In the genomic region with DNA sequence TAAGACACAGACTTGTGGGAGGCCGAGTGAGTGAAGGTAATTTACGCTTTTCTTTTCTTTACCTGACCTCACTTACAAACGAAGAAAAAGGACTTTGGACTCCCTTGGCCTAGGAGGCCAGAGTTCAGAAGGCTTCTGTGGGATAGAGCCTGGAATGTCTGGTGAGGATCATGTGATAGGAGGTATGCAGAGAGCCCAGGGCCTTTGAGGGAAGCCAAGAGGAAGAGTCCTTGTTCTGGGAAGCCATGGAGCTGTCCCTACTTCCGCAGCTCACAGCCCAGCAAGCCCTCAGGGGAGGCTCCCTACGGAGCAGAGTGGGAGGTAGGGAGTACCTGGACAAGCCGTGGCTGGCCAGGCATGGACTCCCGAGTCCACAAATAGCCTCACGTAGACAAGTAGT, we compare ENCODE assay signal across 13 mouse cellular contexts. TPM values are rescaled to one million over a fixed set of nuclear protein-coding genes. Genes with fewer than 3 reads are reported as not detected.
DNase-seq lines count a peak whose midpoint lies in the region; ATAC-seq and TF ChIP-seq lines count a peak whose summit lies in the region.
"Had no signal": no experiment of that assay in that cellular context is flagged by ENCODE, and none has a peak within 500 bp of the region (broad histone marks: within the 10 kb centered on the region; RNA-seq: fewer than 3 reads in every experiment).

No protein-coding gene starts in this region.

- peaks cover 35% of the 10 kb centered on the region for H3K27me3 ChIP-seq in forebrain, embryonic 10.5 days (ENCODE audit: poor library complexity, severe bottlenecking)
- H3K27me3 ChIP-seq in forebrain, embryonic 13.5 days: peaks cover 2% of the 10 kb centered on the region; the same call in 1 of the 2 replicates
- H3K27me3 ChIP-seq in limb, embryonic 13.5 days: peaks cover 14% of the 10 kb centered on the region
- peaks cover 45% of the 10 kb centered on the region for H3K27me3 ChIP-seq in limb, embryonic 10.5 days (ENCODE audit: low read depth, poor library complexity, severe bottlenecking)
- no peaks in the 10 kb centered on the region for H3K27me3 ChIP-seq in stomach, postnatal 0 days (ENCODE audit: control insufficient read depth, insufficient read depth, low read length)
- H3K27me3 ChIP-seq: neural tube, embryonic 15.5 days had no signal

- H3K4me1 ChIP-seq in forebrain, embryonic 10.5 days: peaks cover 34% of the 10 kb centered on the region
- H3K4me1 ChIP-seq in forebrain, embryonic 13.5 days: peaks cover 28% of the 10 kb centered on the region
- peaks cover 31% of the 10 kb centered on the region for H3K4me1 ChIP-seq in limb, embryonic 13.5 days
- H3K4me1 ChIP-seq in limb, embryonic 10.5 days: peaks cover 25% of the 10 kb centered on the region
- no peaks in the 10 kb centered on the region for H3K4me1 ChIP-seq in stomach, postnatal 0 days (replicated peaks; ENCODE audit: control insufficient read depth, insufficient read depth)

- DNase-seq in forebrain, embryonic 10.5 days (ENCODE audit: extremely low spot score, low spot score): no peak
- DNase-seq in limb, embryonic 10.5 days (ENCODE audit: low spot score): no peak
- DNase-seq in kidney, adult 9 months: peak; percentile 87
- no peak for DNase-seq in stomach, postnatal 0 days (ENCODE audit: low spot score)
- no peak for DNase-seq in cerebellum, adult 9-11 months
- DNase-seq in lung, adult 18-20 months: no peak
- DNase-seq: cerebellum, postnatal 25 days; liver, embryonic 13.5 days; lung, postnatal 4 days had no signal

- TF ChIP-seq CTCF in stomach, postnatal 0 days (IDR thresholded peaks at IDR 0.05; ENCODE audit: low read depth): no peak

- H3K27ac ChIP-seq in forebrain, embryonic 10.5 days: peak overlapping the region; percentile 58; the same call in 1 of the 2 replicates
- no peak overlapping the region for H3K27ac ChIP-seq in forebrain, embryonic 13.5 days
- H3K27ac ChIP-seq in limb, embryonic 13.5 days: no peak overlapping the region; the same call in 1 of the 2 replicates
- H3K27ac ChIP-seq in limb, embryonic 10.5 days: no peak overlapping the region
- H3K27ac ChIP-seq in stomach, postnatal 0 days (replicated peaks): no peak overlapping the region
- H3K27ac ChIP-seq: liver, embryonic 13.5 days; neural tube, embryonic 15.5 days had no signal

- peaks cover 9% of the 10 kb centered on the region; the same call in 1 of the 2 replicates for H3K9me3 ChIP-seq in forebrain, embryonic 10.5 days
- no peaks in the 10 kb centered on the region for H3K9me3 ChIP-seq in forebrain, embryonic 13.5 days (replicated peaks)
- no peaks in the 10 kb centered on the region for H3K9me3 ChIP-seq in limb, embryonic 13.5 days
- no peaks in the 10 kb centered on the region for H3K9me3 ChIP-seq in limb, embryonic 10.5 days (replicated peaks)
- no peaks in the 10 kb centered on the region for H3K9me3 ChIP-seq in stomach, postnatal 0 days (ENCODE audit: control insufficient read depth, low read length)
- H3K9me3 ChIP-seq: embryonic facial prominence, embryonic 15.5 days; liver, embryonic 13.5 days; neural tube, embryonic 15.5 days had no signal

- ATAC-seq in forebrain, embryonic 13.5 days: no peak
- ATAC-seq in limb, embryonic 13.5 days (ENCODE audit: low FRiP score, low read depth): no peak
- peak; percentile 17; the same call in 1 of the 2 replicates for ATAC-seq in stomach, postnatal 0 days (ENCODE audit: low FRiP score, low TSS enrichment)

- WGBS in forebrain, embryonic 10.5 days: 74% methylated on average over 8 of the region's 8 CpGs
- WGBS in forebrain, embryonic 13.5 days: 72% methylated on average over 8 of the region's 8 CpGs
- 67% methylated on average over 8 of the region's 8 CpGs for WGBS in limb, embryonic 13.5 days
- 59% methylated on average over 8 of the region's 8 CpGs for WGBS in limb, embryonic 10.5 days
- WGBS in stomach, postnatal 0 days: 62% methylated on average over 8 of the region's 8 CpGs

- H3K36me3 ChIP-seq in forebrain, embryonic 10.5 days (replicated peaks): no peaks in the 10 kb centered on the region
- H3K36me3 ChIP-seq in forebrain, embryonic 13.5 days (ENCODE audit: poor library complexity, severe bottlenecking): no peaks in the 10 kb centered on the region
- no peaks in the 10 kb centered on the region for H3K36me3 ChIP-seq in limb, embryonic 13.5 days
- H3K36me3 ChIP-seq in limb, embryonic 10.5 days: no peaks in the 10 kb centered on the region
- no peaks in the 10 kb centered on the region for H3K36me3 ChIP-seq in stomach, postnatal 0 days (ENCODE audit: control insufficient read depth, insufficient read depth, low read length)
- H3K36me3 ChIP-seq: embryonic facial prominence, embryonic 15.5 days; liver, embryonic 13.5 days; neural tube, embryonic 15.5 days had no signal

- no peak overlapping the region for H3K4me2 ChIP-seq in forebrain, embryonic 13.5 days
- H3K4me2 ChIP-seq in limb, embryonic 13.5 days (replicated peaks): no peak overlapping the region
- no peak overlapping the region for H3K4me2 ChIP-seq in stomach, postnatal 0 days (replicated peaks; ENCODE audit: low read depth)
- H3K4me2 ChIP-seq: embryonic facial prominence, embryonic 15.5 days; liver, embryonic 13.5 days; neural tube, embryonic 15.5 days had no signal

- TF ChIP-seq EP300 in stomach, postnatal 0 days (optimal IDR thresholded peaks at IDR 0.05): no peak

- no peak overlapping the region for H3K4me3 ChIP-seq in forebrain, embryonic 10.5 days
- no peak overlapping the region for H3K4me3 ChIP-seq in forebrain, embryonic 13.5 days
- H3K4me3 ChIP-seq in limb, embryonic 13.5 days: no peak overlapping the region
- no peak overlapping the region for H3K4me3 ChIP-seq in limb, embryonic 10.5 days
- H3K4me3 ChIP-seq in stomach, postnatal 0 days (ENCODE audit: low read depth, low read length): no peak overlapping the region
- H3K4me3 ChIP-seq: embryonic facial prominence, embryonic 15.5 days; liver, embryonic 13.5 days; neural tube, embryonic 15.5 days had no signal

- no peak overlapping the region for H3K9ac ChIP-seq in forebrain, embryonic 13.5 days
- peak overlapping the region; percentile 39; the same call in 1 of the 2 replicates for H3K9ac ChIP-seq in limb, embryonic 13.5 days
- H3K9ac ChIP-seq in stomach, postnatal 0 days (ENCODE audit: low read length): no peak overlapping the region
- H3K9ac ChIP-seq: embryonic facial prominence, embryonic 15.5 days; liver, embryonic 13.5 days; neural tube, embryonic 15.5 days had no signal

RNA-seq across cellular contexts. Expression of gene Ddr1, which starts 17.3 kb away (rescaled TPM):
- polyA plus RNA-seq in forebrain, embryonic 10.5 days (2016; fragmentation: Nextera tagmentation; extraction: Ambion mirVana): 105 and 112 TPM in 2 replicates
- 153 and 169 TPM in 2 replicates for polyA plus RNA-seq in forebrain, embryonic 13.5 days (2015; fragmentation: Nextera tagmentation; extraction: Ambion mirVana)
- 47.1 and 57.9 TPM in 2 replicates for polyA plus RNA-seq in limb, embryonic 13.5 days (2015; fragmentation: Nextera tagmentation; extraction: Ambion mirVana)
- 18.3 and 21.9 TPM in 2 replicates for polyA plus RNA-seq in limb, embryonic 10.5 days (2016; fragmentation: Nextera tagmentation; extraction: Ambion mirVana)
- 50.8 TPM in 2 replicates for polyA plus RNA-seq in stomach, postnatal 0 days (2015; fragmentation: Nextera tagmentation; extraction: Ambion mirVana)

RNA-seq across cellular contexts. Expression of gene Gtf2h4, which starts 48.1 kb away (rescaled TPM):
- 59.3 and 62.3 TPM in 2 replicates for polyA plus RNA-seq in forebrain, embryonic 10.5 days (2016; fragmentation: Nextera tagmentation; extraction: Ambion mirVana)
- polyA plus RNA-seq in forebrain, embryonic 13.5 days (2015; fragmentation: Nextera tagmentation; extraction: Ambion mirVana): 36.3 and 42.6 TPM in 2 replicates
- 45.3 and 48.0 TPM in 2 replicates for polyA plus RNA-seq in limb, embryonic 13.5 days (2015; fragmentation: Nextera tagmentation; extraction: Ambion mirVana)
- polyA plus RNA-seq in limb, embryonic 10.5 days (2016; fragmentation: Nextera tagmentation; extraction: Ambion mirVana): 67.0 and 72.4 TPM in 2 replicates
- 20.7 and 20.8 TPM in 2 replicates for polyA plus RNA-seq in stomach, postnatal 0 days (2015; fragmentation: Nextera tagmentation; extraction: Ambion mirVana)

RNA-seq across cellular contexts. Expression of gene Vars2, which starts 54.3 kb away (rescaled TPM):
- polyA plus RNA-seq in forebrain, embryonic 10.5 days (2016; fragmentation: Nextera tagmentation; extraction: Ambion mirVana): 19.3 and 20.2 TPM in 2 replicates
- polyA plus RNA-seq in forebrain, embryonic 13.5 days (2015; fragmentation: Nextera tagmentation; extraction: Ambion mirVana): 12.7 and 17.0 TPM in 2 replicates
- 17.8 and 21.0 TPM in 2 replicates for polyA plus RNA-seq in limb, embryonic 13.5 days (2015; fragmentation: Nextera tagmentation; extraction: Ambion mirVana)
- polyA plus RNA-seq in limb, embryonic 10.5 days (2016; fragmentation: Nextera tagmentation; extraction: Ambion mirVana): 21.1 and 21.5 TPM in 2 replicates
- 10.3 and 10.6 TPM in 2 replicates for polyA plus RNA-seq in stomach, postnatal 0 days (2015; fragmentation: Nextera tagmentation; extraction: Ambion mirVana)
